Mouse (Mus musculus) adrenal gland, adult 18-20 months (tissue): Measurements from ENCODE around the gene Me1. TPM values are rescaled to one million over a fixed set of nuclear protein-coding genes. Genes with fewer than 3 reads are reported as not detected.

ENCODE experiments used
- DNase-seq, 2 experiments: peaks; one replicate each; pipeline ENCODE4 v3.0.0; 2021 to 2022; ENCODE audit warnings: low spot score in 2 of 2
- total RNA-seq, 2 experiments: library from RNA; stranded (reverse); gene quantifications; 1 replicate in 1 of 2; 2 replicates in 1 of 2; pipeline ENCODE4 v1.2.3; 2021

Gene Me1
- total RNA-seq, 2 experiments from 2014 or later, result 1,361 to 1,780 TPM

GRCm38 (mm10) chr9:86553886-86554285 lies 141.9 kb downstream of the Me1 start:
- no peak for DNase-seq

DNA sequence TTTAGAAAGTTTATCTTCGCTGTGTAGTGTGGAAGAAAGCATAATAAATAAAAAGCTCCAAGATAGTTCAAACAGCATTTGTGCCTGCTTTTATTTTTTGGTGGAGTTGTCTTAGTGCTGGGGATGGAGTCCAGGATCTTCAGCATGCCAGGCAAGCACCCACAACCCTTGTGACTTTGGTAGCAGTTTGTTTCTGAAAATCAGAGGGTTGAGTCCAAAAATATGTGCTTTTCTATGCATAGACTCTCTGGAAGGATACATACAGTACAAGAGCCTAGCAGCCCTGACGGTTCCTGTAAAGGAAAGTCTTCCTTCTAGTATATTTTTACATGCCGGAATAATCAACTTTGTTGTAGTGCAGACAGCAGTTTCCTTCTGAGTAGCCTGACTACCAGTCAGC lies 145.0 kb downstream of the Me1 start:
- no peak for DNase-seq

- no peak for DNase-seq
Observed at GRCm38 (mm10) chr9:86549637-86550162, 146.1 kb downstream of the Me1 start.

DNA sequence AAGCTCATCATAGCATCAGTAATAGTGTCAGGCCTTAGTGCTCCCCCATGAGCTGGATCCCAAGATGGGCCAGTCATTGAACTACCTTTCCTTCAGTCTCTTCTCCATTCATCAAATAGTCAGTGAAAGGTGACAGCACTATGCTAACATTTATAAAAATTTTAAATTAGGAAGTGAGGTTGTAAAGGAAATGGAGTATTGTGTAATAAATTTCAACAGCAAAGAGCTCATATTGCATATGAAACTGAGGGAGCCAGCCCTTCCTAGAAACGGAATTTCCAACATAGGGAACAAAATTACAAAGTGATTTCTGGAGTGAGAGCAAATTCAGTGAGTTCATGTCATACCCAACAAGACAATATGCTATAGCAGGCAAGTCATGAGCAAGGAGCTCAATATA lies 151.2 kb downstream of the Me1 start:
- DNase-seq, result no peak

- no peak for DNase-seq
Observed at GRCm38 (mm10) chr9:86543451-86543850, 152.3 kb downstream of the Me1 start.

DNA sequence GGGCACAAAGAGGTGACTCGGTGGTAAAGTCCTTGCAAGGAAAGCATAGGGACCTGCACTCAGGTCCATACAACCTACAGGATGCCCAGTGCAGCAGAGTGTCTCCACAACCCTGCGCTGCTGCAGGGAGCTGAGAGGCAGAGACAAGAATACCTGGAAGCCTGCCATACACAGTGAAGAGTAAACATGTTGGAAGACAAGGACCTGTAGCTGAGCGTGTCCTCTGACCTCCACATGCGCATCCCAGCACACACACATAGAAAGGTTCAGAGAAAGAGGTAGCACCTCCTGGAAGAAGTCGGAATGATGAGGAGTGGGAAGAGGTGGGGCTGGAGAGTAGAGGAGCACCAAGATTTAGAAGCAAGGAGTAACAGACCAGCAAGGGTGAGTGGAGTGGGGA lies 161.7 kb downstream of the Me1 start:
- no peak for DNase-seq

Other genes with a start within 250 kb of the Me1 start
- 1 to 10 TPM; 1.2 to 1.9 TPM for gene Ube2cbp, start 231.0 kb downstream of the Me1 start, total RNA-seq
- 10 to 100 TPM; 20.4 to 22.5 TPM for gene Dop1a, start 228.8 kb downstream of the Me1 start, total RNA-seq
- 10 to 100 TPM; 32.2 to 42.6 TPM for gene Pgm3, start 124.1 kb downstream of the Me1 start, total RNA-seq
- 1 to 10 TPM; 3.0 to 5.3 TPM for gene Rwdd2a, start 124.0 kb downstream of the Me1 start, total RNA-seq
- 100 to 1,000 TPM; 136 to 445 TPM for gene Prss35, start 47.7 kb upstream of the Me1 start, total RNA-seq
- gene Snap91, start 184.7 kb upstream of the Me1 start, total RNA-seq, result 10 to 100 TPM; 25.6 to 38.2 TPM